Mouse (Mus musculus): ENCODE results near the gene Rgcc. TPM values are rescaled to one million over a fixed set of nuclear protein-coding genes. Genes with fewer than 3 reads are reported as not detected.
A peak's percentile ranks its signal among the peaks of the same experiment; 100 is the strongest.

The Rgcc gene
- total and polyA plus RNA-seq, 2 experiments from 2014 or later = 43.3 to 74.4 TPM

- no peaks in the 10 kb centered on the region for H3K9me3 ChIP-seq (ENCODE audit: low read length)
- no peaks in the 10 kb centered on the region for H3K4me1 ChIP-seq (ENCODE audit: insufficient read depth, low read length)
- 76% methylated on average over 5 of the region's 5 CpGs for whole genome bisulfite sequencing
- H3K27me3 ChIP-seq (ENCODE audit: insufficient read depth, low read length) = no peaks in the 10 kb centered on the region
- no peak overlapping the region for H3K4me3 ChIP-seq (ENCODE audit: low read length)
- DNase-seq (ENCODE audit: low spot score) (no peak), ATAC-seq (no peak)
- no peaks in the 10 kb centered on the region for H3K36me3 ChIP-seq (ENCODE audit: insufficient read depth, low read length)
- no peak overlapping the region for H3K4me2 ChIP-seq (ENCODE audit: low read depth, low read length)
- no peak overlapping the region for H3K9ac ChIP-seq (replicated peaks; ENCODE audit: low read length)
- TF ChIP-seq CTCF (IDR thresholded peaks at IDR 0.05; ENCODE audit: low read depth) = no peak
- H3K27ac ChIP-seq = no peak overlapping the region
Measured at GRCm38 (mm10) chr14:79251727-79252285, 49.6 kb downstream of the Rgcc start.

- TF ChIP-seq CTCF (IDR thresholded peaks at IDR 0.05; ENCODE audit: low read depth) = no peak
- 36% methylated on average over 3 of the region's 3 CpGs for WGBS
- Histone ChIP-seq H3K9me3 (ENCODE audit: low read length) (no peaks in the 10 kb centered on the region), H3K27me3 (ENCODE audit: insufficient read depth, low read length) (no peaks in the 10 kb centered on the region), H3K4me1 (ENCODE audit: insufficient read depth, low read length) (no peaks in the 10 kb centered on the region), H3K9ac (replicated peaks; ENCODE audit: low read length) (no peak overlapping the region), H3K4me3 (ENCODE audit: low read length) (no peak overlapping the region), H3K4me2 (ENCODE audit: low read depth, low read length) (no peak overlapping the region), H3K36me3 (ENCODE audit: insufficient read depth, low read length) (no peaks in the 10 kb centered on the region), H3K27ac (peak overlapping the region; percentile 49; the same call in 1 of the 2 replicates)
- ATAC-seq = peak; percentile 72
- DNase-seq (ENCODE audit: low spot score) = peak; percentile 79
Measured at GRCm38 (mm10) chr14:79244571-79244970, 56.9 kb downstream of the Rgcc start.

GRCm38 (mm10) chr14:79243038-79243883 lies 58.2 kb downstream of the Rgcc start:
- ATAC-seq = no peak

GRCm38 (mm10) chr14:79242386-79242720 lies 59.1 kb downstream of the Rgcc start:
- no peak for ATAC-seq
- no peak for DNase-seq (ENCODE audit: low spot score)
- Histone ChIP-seq H3K27ac (no peak overlapping the region), H3K27me3 (ENCODE audit: insufficient read depth, low read length) (no peaks in the 10 kb centered on the region), H3K9ac (replicated peaks; ENCODE audit: low read length) (no peak overlapping the region), H3K4me3 (ENCODE audit: low read length) (no peak overlapping the region), H3K4me2 (ENCODE audit: low read depth, low read length) (no peak overlapping the region), H3K4me1 (ENCODE audit: insufficient read depth, low read length) (no peaks in the 10 kb centered on the region), H3K9me3 (ENCODE audit: low read length) (no peaks in the 10 kb centered on the region), H3K36me3 (ENCODE audit: insufficient read depth, low read length) (no peaks in the 10 kb centered on the region)
- TF ChIP-seq CTCF (IDR thresholded peaks at IDR 0.05; ENCODE audit: low read depth) = no peak

More at GRCm38 (mm10) chr14:79243038-79243883, 58.2 kb downstream of the Rgcc start:
- Histone ChIP-seq H3K27me3 (ENCODE audit: insufficient read depth, low read length) (no peaks in the 10 kb centered on the region), H3K4me3 (ENCODE audit: low read length) (no peak overlapping the region), H3K9ac (replicated peaks; ENCODE audit: low read length) (no peak overlapping the region), H3K9me3 (ENCODE audit: low read length) (no peaks in the 10 kb centered on the region), H3K36me3 (ENCODE audit: insufficient read depth, low read length) (no peaks in the 10 kb centered on the region), H3K27ac (no peak overlapping the region), H3K4me1 (ENCODE audit: insufficient read depth, low read length) (no peaks in the 10 kb centered on the region), H3K4me2 (ENCODE audit: low read depth, low read length) (no peak overlapping the region)
- TF ChIP-seq CTCF (IDR thresholded peaks at IDR 0.05; ENCODE audit: low read depth) = no peak
- 74% methylated on average over 12 of the region's 12 CpGs for WGBS
- DNase-seq (ENCODE audit: low spot score) = no peak

- H3K4me1 ChIP-seq (ENCODE audit: insufficient read depth, low read length) = no peaks in the 10 kb centered on the region
- no peak for DNase-seq (ENCODE audit: low spot score)
- WGBS = 87% methylated on average over 6 of the region's 6 CpGs
- H3K4me2 ChIP-seq (ENCODE audit: low read depth, low read length) = no peak overlapping the region
- ATAC-seq = no peak
- no peak overlapping the region for H3K27ac ChIP-seq
- H3K36me3 ChIP-seq (ENCODE audit: insufficient read depth, low read length) = no peaks in the 10 kb centered on the region
- H3K27me3 ChIP-seq (ENCODE audit: insufficient read depth, low read length) = no peaks in the 10 kb centered on the region
- H3K9me3 ChIP-seq (ENCODE audit: low read length) = no peaks in the 10 kb centered on the region
- no peak overlapping the region for H3K4me3 ChIP-seq (ENCODE audit: low read length)
- no peak overlapping the region for H3K9ac ChIP-seq (replicated peaks; ENCODE audit: low read length)
- TF ChIP-seq CTCF (IDR thresholded peaks at IDR 0.05; ENCODE audit: low read depth) = no peak
Measured at GRCm38 (mm10) chr14:79241656-79242385, 59.6 kb downstream of the Rgcc start.

GRCm38 (mm10) chr14:79241057-79241570 lies 60.3 kb downstream of the Rgcc start:
- DNase-seq (ENCODE audit: low spot score) (no peak), ATAC-seq (no peak)
- Histone ChIP-seq H3K36me3 (ENCODE audit: insufficient read depth, low read length) (no peaks in the 10 kb centered on the region), H3K4me1 (ENCODE audit: insufficient read depth, low read length) (no peaks in the 10 kb centered on the region), H3K27me3 (ENCODE audit: insufficient read depth, low read length) (no peaks in the 10 kb centered on the region), H3K9ac (replicated peaks; ENCODE audit: low read length) (no peak overlapping the region), H3K4me3 (ENCODE audit: low read length) (no peak overlapping the region), H3K4me2 (ENCODE audit: low read depth, low read length) (no peak overlapping the region), H3K9me3 (ENCODE audit: low read length) (no peaks in the 10 kb centered on the region), H3K27ac (no peak overlapping the region)
- 86% methylated on average over 4 of the region's 4 CpGs for WGBS
- no peak for TF ChIP-seq CTCF (IDR thresholded peaks at IDR 0.05; ENCODE audit: low read depth)
